Mouse (Mus musculus) spleen, embryonic (tissue): ENCODE measurements around the gene Fez2.

Source experiments
- CTCF ChIA-PET: fragments of 350-600 bp; sonication (Branson Sonifier 250); formaldehyde crosslinking; loops from one replicate; lab custom pipeline; 2022; lab: Charles Lee

Gene Fez2

GRCm38 (mm10) chr17:78417381-78418281 lies at the start of gene Fez2:
Gene Fez2, minus strand, starts transcription at chr17:78418152.
- CTCF ChIA-PET: no interaction called here

- CTCF ChIA-PET: no interaction called here
Measured at GRCm38 (mm10) chr17:78465500-78465899, 47.5 kb upstream of the Fez2 start.

- CTCF ChIA-PET: no interaction called here
Measured at GRCm38 (mm10) chr17:78465071-78465470, 47.1 kb upstream of the Fez2 start.

- CTCF ChIA-PET: no interaction called here
Measured at GRCm38 (mm10) chr17:78460140-78460539, 42.2 kb upstream of the Fez2 start.

- CTCF ChIA-PET: no interaction called here
Measured at GRCm38 (mm10) chr17:78455556-78455955, 37.6 kb upstream of the Fez2 start.

GRCm38 (mm10) chr17:78455114-78455513 lies 37.2 kb upstream of the Fez2 start:
- CTCF ChIA-PET: no interaction called here

GRCm38 (mm10) chr17:78454189-78454977 lies 36.4 kb upstream of the Fez2 start:
- CTCF ChIA-PET: no interaction called here

- CTCF ChIA-PET: no interaction called here
Measured at GRCm38 (mm10) chr17:78453529-78453928, 35.6 kb upstream of the Fez2 start.

GRCm38 (mm10) chr17:78451886-78452285 lies 33.9 kb upstream of the Fez2 start:
- CTCF ChIA-PET: interaction anchor here (0.7 kb wide), 1 partner anchor 68 kb away, joined by 10 read pairs; no protein-coding TSS in a partner anchor

- CTCF ChIA-PET: no interaction called here
Measured at GRCm38 (mm10) chr17:78451332-78451793, 33.4 kb upstream of the Fez2 start.

GRCm38 (mm10) chr17:78449635-78450197 lies 31.8 kb upstream of the Fez2 start:
- CTCF ChIA-PET: interaction anchor here (0.6 kb wide), 1 partner anchor 152 kb away, joined by 3 read pairs; no protein-coding TSS in a partner anchor

GRCm38 (mm10) chr17:78444826-78445225 lies 26.9 kb upstream of the Fez2 start:
- CTCF ChIA-PET: no interaction called here

- CTCF ChIA-PET: no interaction called here
Measured at GRCm38 (mm10) chr17:78440771-78441170, 22.8 kb upstream of the Fez2 start.

- CTCF ChIA-PET: no interaction called here
Measured at GRCm38 (mm10) chr17:78437161-78437560, 19.2 kb upstream of the Fez2 start.

GRCm38 (mm10) chr17:78435661-78436060 lies 17.7 kb upstream of the Fez2 start:
- CTCF ChIA-PET: no interaction called here

- CTCF ChIA-PET: no interaction called here
Measured at GRCm38 (mm10) chr17:78434746-78435145, 16.8 kb upstream of the Fez2 start.

GRCm38 (mm10) chr17:78430374-78430773 lies 12.4 kb upstream of the Fez2 start:
- CTCF ChIA-PET: interaction anchor here (0.7 to 1.0 kb wide), 2 partner anchors 10 to 233 kb away, joined by 3 to 4 read pairs; no protein-coding TSS in a partner anchor

GRCm38 (mm10) chr17:78429051-78429450 lies 11.1 kb upstream of the Fez2 start:
- CTCF ChIA-PET: no interaction called here

GRCm38 (mm10) chr17:78425026-78425425 lies 7.1 kb upstream of the Fez2 start:
- CTCF ChIA-PET: no interaction called here

- CTCF ChIA-PET: no interaction called here
Measured at GRCm38 (mm10) chr17:78419216-78419615, 1.3 kb upstream of the Fez2 start.

GRCm38 (mm10) chr17:78415255-78415654 lies 2.7 kb downstream of the Fez2 start:
- CTCF ChIA-PET: no interaction called here

GRCm38 (mm10) chr17:78409900-78410299 lies 8.1 kb downstream of the Fez2 start:
- CTCF ChIA-PET: no interaction called here
